Mouse (Mus musculus): ENCODE measurements around the gene Erbb3.

DNA sequence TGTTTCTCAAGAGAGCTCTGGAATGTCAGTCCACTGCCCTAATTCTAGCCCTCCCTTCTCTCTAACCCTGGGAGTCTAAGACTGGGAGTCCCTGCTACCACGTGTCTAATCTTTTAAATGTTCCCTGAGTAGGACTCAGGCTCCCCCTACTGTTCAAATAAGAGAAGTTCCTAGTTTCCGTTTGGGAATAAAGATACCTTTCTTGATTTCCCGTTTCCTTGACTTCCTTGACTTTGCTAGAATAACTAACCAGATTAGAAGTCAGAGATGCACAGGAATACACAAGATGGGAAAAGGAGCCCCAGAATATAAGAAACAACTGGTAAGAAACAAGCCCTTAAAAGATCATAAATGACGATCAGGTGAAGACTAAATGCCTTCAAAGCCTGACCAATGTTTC, 43.1 kb downstream of the Erbb3 start:
- TF ChIP-seq GATA1 (IDR thresholded peaks at IDR 0.05; ENCODE audit: borderline replicate concordance, low read length) (no peak), FLI1 (IDR thresholded peaks at IDR 0.05; ENCODE audit: low read length) (no peak)

Measured in megakaryocyte, embryonic 14.5 days (primary cell).